Mouse (Mus musculus) small intestine, adult 2 months (tissue): ENCODE measurements at regions not wholly inside any gene's neighbourhood (a gene's known extent, or its start where the extent isn't known, plus 50 kb on each side); places are given as distances from the start of the nearest gene placed in this dataset.

Source experiments
- CTCF ChIP-seq: fragments of 200-500 bp; IDR thresholded peaks from 2 replicates; pipeline ENCODE4 v1.5.1; 2012; ENCODE audit warnings: low read depth, mild to moderate bottlenecking, control low read depth, inconsistent platforms, low read length, moderate library complexity, mixed read lengths; ENCODE audit not compliant: insufficient replicate concordance, insufficient read length; ENCODE audit errors: extremely low read depth
- POLR2A ChIP-seq: fragments of 200-500 bp; IDR thresholded peaks from 2 replicates; pipeline ENCODE4 v1.6.1; 2012; ENCODE audit warnings: low read depth, mild to moderate bottlenecking, control low read depth, inconsistent platforms, low read length, moderate library complexity

- TF ChIP-seq POLR2A = no peak
- TF ChIP-seq CTCF = no peak
These were observed 103.7 kb upstream of the Onecut1 start for GRCm38 (mm10) chr9:74758025-74758424.
